Mouse (Mus musculus): ENCODE measurements at regions not wholly inside any gene's neighbourhood (a gene's known extent, or its start where the extent isn't known, plus 50 kb on each side); places are given as distances from the start of the nearest gene placed in this dataset.

GRCm38 (mm10) chr6:103177851-103178250 is 332.5 kb upstream of the Chl1 start:
- Histone ChIP-seq H3K27ac (no peak overlapping the region), H3K9me3 (ENCODE audit: control insufficient read depth, low read length) (no peaks in the 10 kb centered on the region), H3K4me1 (replicated peaks; ENCODE audit: control insufficient read depth, insufficient read depth, low read length) (no peaks in the 10 kb centered on the region), H3K27me3 (ENCODE audit: control insufficient read depth, insufficient read depth, low read length) (no peaks in the 10 kb centered on the region), H3K36me3 (replicated peaks; ENCODE audit: control insufficient read depth, insufficient read depth) (no peaks in the 10 kb centered on the region), H3K4me3 (replicated peaks; ENCODE audit: low read length) (no peak overlapping the region), H3K9ac (no peak overlapping the region), H3K4me2 (replicated peaks) (no peak overlapping the region)
- DNase-seq (ENCODE audit: low spot score) (no peak), ATAC-seq (ENCODE audit: low FRiP score) (no peak)
- WGBS, result 88% methylated on average over 1 of the region's 1 CpGs

GRCm38 (mm10) chr6:103183355-103183754 is 327.0 kb upstream of the Chl1 start:
- H3K9me3 ChIP-seq (ENCODE audit: control insufficient read depth, low read length), result no peaks in the 10 kb centered on the region
- H3K27me3 ChIP-seq (ENCODE audit: control insufficient read depth, insufficient read depth, low read length), result no peaks in the 10 kb centered on the region
- H3K4me3 ChIP-seq (replicated peaks; ENCODE audit: low read length), result no peak overlapping the region
- no peak overlapping the region for H3K27ac ChIP-seq
- no peak overlapping the region for H3K9ac ChIP-seq
- no peaks in the 10 kb centered on the region for H3K4me1 ChIP-seq (replicated peaks; ENCODE audit: control insufficient read depth, insufficient read depth, low read length)
- no peaks in the 10 kb centered on the region for H3K36me3 ChIP-seq (replicated peaks; ENCODE audit: control insufficient read depth, insufficient read depth)
- DNase-seq (ENCODE audit: low spot score) (no peak), ATAC-seq (ENCODE audit: low FRiP score) (no peak)
- H3K4me2 ChIP-seq (replicated peaks), result no peak overlapping the region

- Histone ChIP-seq H3K4me3 (replicated peaks; ENCODE audit: low read length) (no peak overlapping the region), H3K36me3 (replicated peaks; ENCODE audit: control insufficient read depth, insufficient read depth) (no peaks in the 10 kb centered on the region), H3K4me1 (replicated peaks; ENCODE audit: control insufficient read depth, insufficient read depth, low read length) (peaks cover 9% of the 10 kb centered on the region; the same call in 1 of the 2 replicates), H3K9ac (no peak overlapping the region), H3K4me2 (replicated peaks) (no peak overlapping the region), H3K9me3 (ENCODE audit: control insufficient read depth, low read length) (no peaks in the 10 kb centered on the region), H3K27ac (no peak overlapping the region), H3K27me3 (ENCODE audit: control insufficient read depth, insufficient read depth, low read length) (no peaks in the 10 kb centered on the region)
- peak; percentile 40; the same call in 1 of the 2 replicates for ATAC-seq (ENCODE audit: low FRiP score)
- no peak for DNase-seq (ENCODE audit: low spot score)
- WGBS, result 58% methylated on average over 6 of the region's 6 CpGs
Measured at GRCm38 (mm10) chr6:103196838-103197237, 313.5 kb upstream of the Chl1 start.

GRCm38 (mm10) chr6:103201605-103202004 is 308.8 kb upstream of the Chl1 start:
- Histone ChIP-seq H3K9ac (no peak overlapping the region), H3K9me3 (ENCODE audit: control insufficient read depth, low read length) (no peaks in the 10 kb centered on the region), H3K27me3 (ENCODE audit: control insufficient read depth, insufficient read depth, low read length) (no peaks in the 10 kb centered on the region), H3K4me1 (replicated peaks; ENCODE audit: control insufficient read depth, insufficient read depth, low read length) (peaks cover 9% of the 10 kb centered on the region; the same call in 1 of the 2 replicates), H3K4me2 (replicated peaks) (no peak overlapping the region), H3K36me3 (replicated peaks; ENCODE audit: control insufficient read depth, insufficient read depth) (no peaks in the 10 kb centered on the region), H3K27ac (no peak overlapping the region), H3K4me3 (replicated peaks; ENCODE audit: low read length) (no peak overlapping the region)
- DNase-seq (ENCODE audit: low spot score) (peak; percentile 89), ATAC-seq (ENCODE audit: low FRiP score) (0 out of 2 replicates have a peak, but pooled peaks have one; percentile 31)
- WGBS, result 18% methylated on average over 1 of the region's 1 CpGs

GRCm38 (mm10) chr6:103209202-103209601 is 301.2 kb upstream of the Chl1 start:
- Histone ChIP-seq H3K36me3 (replicated peaks; ENCODE audit: control insufficient read depth, insufficient read depth) (no peaks in the 10 kb centered on the region), H3K4me2 (replicated peaks) (no peak overlapping the region), H3K27ac (no peak overlapping the region), H3K9ac (no peak overlapping the region), H3K4me1 (replicated peaks; ENCODE audit: control insufficient read depth, insufficient read depth, low read length) (peaks cover 14% of the 10 kb centered on the region), H3K27me3 (ENCODE audit: control insufficient read depth, insufficient read depth, low read length) (no peaks in the 10 kb centered on the region), H3K9me3 (ENCODE audit: control insufficient read depth, low read length) (no peaks in the 10 kb centered on the region), H3K4me3 (replicated peaks; ENCODE audit: low read length) (no peak overlapping the region)
- DNase-seq (ENCODE audit: low spot score) (peak; percentile 73), ATAC-seq (ENCODE audit: low FRiP score) (peak; percentile 65; the same call in 1 of the 2 replicates)

GRCm38 (mm10) chr6:103213160-103213559 is 297.2 kb upstream of the Chl1 start:
- no peaks in the 10 kb centered on the region for H3K27me3 ChIP-seq (ENCODE audit: control insufficient read depth, insufficient read depth, low read length)
- H3K4me3 ChIP-seq (replicated peaks; ENCODE audit: low read length), result no peak overlapping the region
- peaks cover 14% of the 10 kb centered on the region for H3K4me1 ChIP-seq (replicated peaks; ENCODE audit: control insufficient read depth, insufficient read depth, low read length)
- H3K36me3 ChIP-seq (replicated peaks; ENCODE audit: control insufficient read depth, insufficient read depth), result no peaks in the 10 kb centered on the region
- ATAC-seq (ENCODE audit: low FRiP score) (peak; percentile 59; the same call in 1 of the 2 replicates), DNase-seq (ENCODE audit: low spot score) (no peak)
- WGBS, result 45% methylated on average over 6 of the region's 6 CpGs
- H3K9ac ChIP-seq, result no peak overlapping the region
- no peak overlapping the region for H3K27ac ChIP-seq
- no peak overlapping the region for H3K4me2 ChIP-seq (replicated peaks)
- H3K9me3 ChIP-seq (ENCODE audit: control insufficient read depth, low read length), result no peaks in the 10 kb centered on the region

- Histone ChIP-seq H3K27me3 (ENCODE audit: control insufficient read depth, insufficient read depth, low read length) (no peaks in the 10 kb centered on the region), H3K9ac (no peak overlapping the region), H3K4me2 (replicated peaks) (no peak overlapping the region), H3K9me3 (ENCODE audit: control insufficient read depth, low read length) (no peaks in the 10 kb centered on the region), H3K27ac (no peak overlapping the region), H3K4me1 (replicated peaks; ENCODE audit: control insufficient read depth, insufficient read depth, low read length) (no peaks in the 10 kb centered on the region), H3K4me3 (replicated peaks; ENCODE audit: low read length) (no peak overlapping the region), H3K36me3 (replicated peaks; ENCODE audit: control insufficient read depth, insufficient read depth) (no peaks in the 10 kb centered on the region)
- no peak for DNase-seq (ENCODE audit: low spot score)
- ATAC-seq (ENCODE audit: low FRiP score), result no peak
Measured at GRCm38 (mm10) chr6:103236896-103237295, 273.5 kb upstream of the Chl1 start.

GRCm38 (mm10) chr6:103268984-103269383 is 241.4 kb upstream of the Chl1 start:
- Histone ChIP-seq H3K36me3 (replicated peaks; ENCODE audit: control insufficient read depth, insufficient read depth) (no peaks in the 10 kb centered on the region), H3K9ac (no peak overlapping the region), H3K4me3 (replicated peaks; ENCODE audit: low read length) (no peak overlapping the region), H3K9me3 (ENCODE audit: control insufficient read depth, low read length) (no peaks in the 10 kb centered on the region), H3K27ac (no peak overlapping the region), H3K27me3 (ENCODE audit: control insufficient read depth, insufficient read depth, low read length) (no peaks in the 10 kb centered on the region), H3K4me2 (replicated peaks) (no peak overlapping the region), H3K4me1 (replicated peaks; ENCODE audit: control insufficient read depth, insufficient read depth, low read length) (no peaks in the 10 kb centered on the region)
- DNase-seq (ENCODE audit: low spot score) (no peak), ATAC-seq (ENCODE audit: low FRiP score) (no peak)
- 85% methylated on average over 5 of the region's 5 CpGs for whole genome bisulfite sequencing

- Histone ChIP-seq H3K9ac (no peak overlapping the region), H3K4me3 (replicated peaks; ENCODE audit: low read length) (no peak overlapping the region), H3K27me3 (ENCODE audit: control insufficient read depth, insufficient read depth, low read length) (no peaks in the 10 kb centered on the region), H3K4me1 (replicated peaks; ENCODE audit: control insufficient read depth, insufficient read depth, low read length) (no peaks in the 10 kb centered on the region), H3K9me3 (ENCODE audit: control insufficient read depth, low read length) (no peaks in the 10 kb centered on the region), H3K4me2 (replicated peaks) (no peak overlapping the region), H3K36me3 (replicated peaks; ENCODE audit: control insufficient read depth, insufficient read depth) (no peaks in the 10 kb centered on the region), H3K27ac (no peak overlapping the region)
- ATAC-seq (ENCODE audit: low FRiP score) (no peak), DNase-seq (ENCODE audit: low spot score) (no peak)
- WGBS, result 79% methylated on average over 3 of the region's 3 CpGs
Measured at GRCm38 (mm10) chr6:103272216-103272615, 238.2 kb upstream of the Chl1 start.

- no peak overlapping the region for H3K27ac ChIP-seq
- H3K4me3 ChIP-seq (replicated peaks; ENCODE audit: low read length), result no peak overlapping the region
- 62% methylated on average over 4 of the region's 4 CpGs for WGBS
- no peak for ATAC-seq (ENCODE audit: low FRiP score)
- no peak overlapping the region for H3K4me2 ChIP-seq (replicated peaks)
- H3K36me3 ChIP-seq (replicated peaks; ENCODE audit: control insufficient read depth, insufficient read depth), result no peaks in the 10 kb centered on the region
- no peaks in the 10 kb centered on the region for H3K27me3 ChIP-seq (ENCODE audit: control insufficient read depth, insufficient read depth, low read length)
- H3K4me1 ChIP-seq (replicated peaks; ENCODE audit: control insufficient read depth, insufficient read depth, low read length), result no peaks in the 10 kb centered on the region
- DNase-seq (ENCODE audit: low spot score), result no peak
- H3K9ac ChIP-seq, result no peak overlapping the region
- no peaks in the 10 kb centered on the region for H3K9me3 ChIP-seq (ENCODE audit: control insufficient read depth, low read length)
Measured at GRCm38 (mm10) chr6:103275071-103275470, 235.3 kb upstream of the Chl1 start.

All from hindbrain, embryonic 14.5 days (tissue).